Mouse (Mus musculus): ENCODE data around the gene Gm3173.
"Not testable (repeated sequence)": the region's sequence is repeated elsewhere in the genome, so short reads cannot be mapped to it uniquely, and the experiment has no call there.

- not testable (repeated sequence) for TF ChIP-seq CTCF (IDR thresholded peaks at IDR 0.05; ENCODE audit: insufficient read depth, low read length); POLR2A (IDR thresholded peaks at IDR 0.05; ENCODE audit: borderline replicate concordance, extremely low read depth, low read depth, low read length)
Measured at GRCm38 (mm10) chr14:4403840-4404239, 27.0 kb upstream of the Gm3173 start.
